Mouse (Mus musculus): Measurements from ENCODE around the gene Phc1. TPM values are rescaled to one million over a fixed set of nuclear protein-coding genes. Genes with fewer than 3 reads are reported as not detected.

Gene Phc1
- total RNA-seq, 2 experiments from 2014 or later = 4.5 to 6.9 TPM

Other genes starting within 250 kb of the Phc1 start
- not detected in 2 replicates for gene Klrg1, start 57.7 kb downstream of the Phc1 start, total RNA-seq (2014; fragmentation: Nextera tagmentation)
- not detected in 2 replicates for gene Klrg1, start 57.7 kb downstream of the Phc1 start, total RNA-seq (2017)
- 209 and 230 TPM in 2 replicates for gene M6pr, start 31.8 kb downstream of the Phc1 start, total RNA-seq (2014; fragmentation: Nextera tagmentation)
- gene M6pr, start 31.8 kb downstream of the Phc1 start, total RNA-seq (2017) = 490 and 513 TPM in 2 replicates
- not detected in 2 replicates for gene Rimklb, start 158.2 kb upstream of the Phc1 start, total RNA-seq (2014; fragmentation: Nextera tagmentation)
- gene Rimklb, start 158.2 kb upstream of the Phc1 start, total RNA-seq (2017) = not detected in 2 replicates
- not detected in 2 replicates for gene Mfap5, start 165.3 kb upstream of the Phc1 start, total RNA-seq (2014; fragmentation: Nextera tagmentation)
- gene Mfap5, start 165.3 kb upstream of the Phc1 start, total RNA-seq (2017) = not detected in 2 replicates
- gene Aicda, start 213.2 kb upstream of the Phc1 start, total RNA-seq (2014; fragmentation: Nextera tagmentation) = not detected in 2 replicates
- not detected in 2 replicates for gene Aicda, start 213.2 kb upstream of the Phc1 start, total RNA-seq (2017)